Mouse (Mus musculus) heart, embryonic 14.5 days (tissue): Measurements from ENCODE around the gene Extl2. TPM values are rescaled to one million over a fixed set of nuclear protein-coding genes. Genes with fewer than 3 reads are reported as not detected.

ENCODE experiments used
- ATAC-seq: fragments of 200-750 bp; cut with Nextera tagmentation; 2 replicates; pipeline ENCODE4 v1.8.0; 2017; ENCODE audit warnings: low read depth, moderate TSS enrichment; ENCODE audit not compliant: insufficient number of reproducible peaks, insufficient read depth, low FRiP score
- H3K27ac ChIP-seq, 2 experiments: fragments of 200-500 bp in 1 of 2; fragments of 300-500 bp in 1 of 2; sonication (generic) in 1 of 2; replicated peaks in 1 of 2; 2 replicates each; pipeline ENCODE4 v1.5.1; 2012 to 2014; ENCODE audit warnings: low read depth in 2 of 2, low read length in 2 of 2, control low read depth in 1 of 2, mild to moderate bottlenecking in 1 of 2, mixed read lengths in 1 of 2; ENCODE audit not compliant: control insufficient read depth in 1 of 2, insufficient read depth in 1 of 2
- H3K27me3 ChIP-seq: fragments of 300-500 bp; sonication (generic); 2 replicates; pipeline ENCODE4 v1.6.1; 2014; ENCODE audit warnings: mild to moderate bottlenecking, low read length, control low read depth; ENCODE audit not compliant: control insufficient read depth, insufficient read depth
- H3K36me3 ChIP-seq: fragments of 300-500 bp; sonication (generic); 2 replicates; pipeline ENCODE4 v1.6.1; 2014; ENCODE audit warnings: mild to moderate bottlenecking, control low read depth, low read length, mixed read lengths; ENCODE audit not compliant: control insufficient read depth, insufficient read depth
- H3K4me1 ChIP-seq, 2 experiments: fragments of 200-500 bp in 1 of 2; fragments of 300-500 bp in 1 of 2; sonication (generic) in 1 of 2; 2 replicates each; pipeline ENCODE4 v1.6.1; 2012 to 2014; ENCODE audit warnings: low read length in 2 of 2, control low read depth in 1 of 2, mixed read lengths in 1 of 2; ENCODE audit not compliant: control insufficient read depth in 2 of 2, insufficient read depth in 2 of 2
- H3K4me2 ChIP-seq: fragments of 300-500 bp; sonication (generic); 2 replicates; pipeline ENCODE4 v1.6.1; 2014; ENCODE audit warnings: mild to moderate bottlenecking, low read length
- H3K4me3 ChIP-seq, 2 experiments: fragments of 200-500 bp in 1 of 2; fragments of 300-500 bp in 1 of 2; sonication (generic) in 1 of 2; 2 replicates each; pipeline ENCODE4 v1.5.1; 2012 to 2014; ENCODE audit warnings: low read length in 2 of 2, mild to moderate bottlenecking in 2 of 2, control low read depth in 1 of 2, low read depth in 1 of 2, moderate library complexity in 1 of 2; ENCODE audit not compliant: control insufficient read depth in 1 of 2, insufficient read depth in 1 of 2
- H3K9ac ChIP-seq: fragments of 300-500 bp; sonication (generic); 2 replicates; pipeline ENCODE4 v1.6.1; 2014; ENCODE audit warnings: mild to moderate bottlenecking, low read length
- H3K9me3 ChIP-seq: fragments of 300-500 bp; sonication (generic); 2 replicates; pipeline ENCODE4 v1.6.1; 2016; ENCODE audit warnings: low read length, control low read depth; ENCODE audit not compliant: control insufficient read depth
- WGBS: fragments of 180-500 bp; shearing (Covaris S2); extraction: QIAGEN DNeasy Blood & Tissue Kit; methylation state at CpG from one replicate; pipeline ENCODE4 v1.1.7; 2014; 5-methylcytosine and 5-hydroxymethylcytosine counted together
- polyA plus RNA-seq: library from polyadenylated mRNA; unstranded; fragments of >200 nt; fragmentation: Nextera tagmentation; extraction: Ambion mirVana; gene quantifications from 2 replicates; pipeline ENCODE4 v1.2.1, GENCODE M21; 2014

The Extl2 gene
- polyA plus RNA-seq, 1 experiment from 2014 or later, result 22.0 TPM

DNA sequence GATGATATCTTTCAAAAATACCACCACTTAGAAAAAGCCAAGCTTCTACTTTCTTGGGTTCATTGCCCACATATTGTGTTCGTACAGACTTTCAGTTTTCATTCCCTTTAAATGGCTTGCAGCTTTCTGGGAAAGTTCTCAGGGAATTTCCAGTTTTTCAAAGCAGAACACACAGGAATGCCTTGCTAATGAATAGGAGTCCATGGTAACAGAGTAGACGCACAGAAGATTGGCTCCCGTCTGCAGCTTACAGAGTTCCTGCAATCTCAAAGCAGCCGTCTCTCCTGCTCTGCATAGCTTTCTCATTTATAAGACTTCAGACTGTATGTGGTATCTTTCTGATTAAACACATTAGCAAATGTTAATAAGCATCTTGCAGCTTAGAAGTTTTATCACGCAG is 39.8 kb downstream of the Extl2 start:
- WGBS, result 55% methylated on average over 5 of the region's 5 CpGs
- Histone ChIP-seq H3K36me3 (no peaks in the 10 kb centered on the region), H3K27me3 (no peaks in the 10 kb centered on the region), H3K4me3 (no peak overlapping the region), H3K27ac (no peak overlapping the region), H3K4me1 (no peaks in the 10 kb centered on the region), H3K4me2 (no peak overlapping the region), H3K9ac (no peak overlapping the region), H3K9me3 (no peaks in the 10 kb centered on the region)
- ATAC-seq, result no peak

DNA sequence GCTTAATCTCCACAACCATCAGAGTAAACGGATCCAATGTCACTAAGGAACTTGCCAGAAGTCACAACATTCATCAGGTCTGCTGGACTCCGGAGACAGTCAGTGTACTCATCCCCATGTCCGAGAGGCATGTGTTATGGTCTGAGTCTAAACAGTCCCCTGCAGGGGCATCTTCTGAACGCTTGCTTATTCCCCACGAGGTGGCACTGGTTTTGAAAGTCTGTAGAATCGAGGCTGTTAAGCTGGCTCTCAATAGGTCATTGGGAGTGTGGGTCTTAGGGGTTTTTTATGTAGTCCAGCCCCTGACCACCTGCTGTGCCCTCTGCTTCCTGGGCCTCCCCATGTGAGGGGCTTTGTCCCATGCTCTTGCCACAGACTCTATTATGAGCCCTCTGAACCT is 49.8 kb downstream of the Extl2 start:
- no peak overlapping the region for H3K9ac ChIP-seq
- H3K36me3 ChIP-seq, result no peaks in the 10 kb centered on the region
- no peaks in the 10 kb centered on the region for H3K27me3 ChIP-seq
- no peaks in the 10 kb centered on the region for H3K4me1 ChIP-seq
- H3K4me2 ChIP-seq, result no peak overlapping the region
- no peaks in the 10 kb centered on the region for H3K9me3 ChIP-seq
- ATAC-seq, result no peak
- no peak overlapping the region for H3K4me3 ChIP-seq
- 63% methylated on average over 6 of the region's 6 CpGs for WGBS
- H3K27ac ChIP-seq, result no peak overlapping the region

DNA sequence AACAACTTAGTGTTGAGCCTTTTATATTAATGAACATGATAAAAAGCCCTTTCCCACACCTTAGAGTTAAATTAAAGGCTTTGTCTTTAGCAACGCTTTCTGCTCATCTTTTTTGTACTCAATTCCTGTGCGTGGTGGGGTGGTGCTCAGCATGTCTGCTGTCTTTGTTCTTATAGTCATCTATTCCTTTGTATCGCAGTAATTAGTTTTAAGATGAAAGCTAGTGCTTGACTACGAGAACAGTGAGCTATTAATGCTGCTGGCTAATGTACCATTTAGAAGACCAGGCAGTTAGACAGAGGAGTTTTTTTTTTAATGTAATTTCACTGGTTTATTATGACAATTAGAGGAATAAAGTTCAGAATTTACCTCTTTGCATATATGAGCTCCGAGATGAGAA is 53.1 kb downstream of the Extl2 start:
- Histone ChIP-seq H3K4me1 (no peaks in the 10 kb centered on the region), H3K4me3 (no peak overlapping the region), H3K27ac (no peak overlapping the region), H3K4me2 (no peak overlapping the region), H3K36me3 (no peaks in the 10 kb centered on the region), H3K9ac (no peak overlapping the region), H3K27me3 (no peaks in the 10 kb centered on the region), H3K9me3 (no peaks in the 10 kb centered on the region)
- 87% methylated on average over 5 of the region's 5 CpGs for WGBS
- no peak for ATAC-seq

DNA sequence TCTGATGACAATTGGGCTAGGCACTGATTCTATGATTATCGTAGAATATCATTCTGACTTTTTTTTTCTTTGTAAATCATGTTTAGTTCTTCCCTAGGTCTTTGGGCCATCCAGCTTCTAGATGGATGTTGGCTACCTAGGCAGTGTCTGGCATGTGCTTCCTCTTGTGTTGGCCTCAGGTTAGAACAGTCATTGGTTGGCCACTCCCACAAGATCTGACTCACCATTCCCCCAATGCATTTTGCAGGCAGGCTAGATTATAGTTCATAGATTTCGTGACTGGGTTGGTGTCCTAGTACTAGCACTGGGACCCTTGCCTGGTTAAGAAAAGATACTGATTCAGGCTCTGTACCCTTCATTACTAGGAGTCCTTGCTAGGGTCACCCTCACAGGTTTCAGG is 54.9 kb downstream of the Extl2 start:
- H3K27me3 ChIP-seq, result no peaks in the 10 kb centered on the region
- no peaks in the 10 kb centered on the region for H3K9me3 ChIP-seq
- H3K4me2 ChIP-seq, result no peak overlapping the region
- 85% methylated on average over 2 of the region's 2 CpGs for WGBS
- ATAC-seq, result no peak
- no peaks in the 10 kb centered on the region for H3K36me3 ChIP-seq
- H3K9ac ChIP-seq, result no peak overlapping the region
- H3K4me3 ChIP-seq, result no peak overlapping the region
- no peak overlapping the region for H3K27ac ChIP-seq
- H3K4me1 ChIP-seq, result no peaks in the 10 kb centered on the region

DNA sequence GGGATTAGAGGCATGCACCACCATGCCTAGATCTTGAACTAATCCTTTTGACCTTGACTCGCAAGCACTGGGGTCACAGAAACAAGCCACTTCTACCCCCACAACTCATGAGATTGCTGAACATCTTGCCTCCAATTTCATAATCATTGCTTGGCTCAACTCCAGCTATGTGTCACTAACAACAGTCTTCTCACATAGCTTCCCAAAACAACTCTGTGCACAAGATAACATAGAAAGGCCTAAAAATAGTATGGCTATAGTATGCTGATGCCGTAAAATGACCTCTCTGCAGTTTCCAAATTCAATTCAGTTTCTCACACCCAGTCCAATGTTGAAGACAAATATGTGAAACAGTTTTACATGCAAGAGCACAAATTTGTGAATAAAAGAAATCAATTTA is 65.3 kb downstream of the Extl2 start:
- WGBS, result 15% methylated on average over 2 of the region's 2 CpGs
- Histone ChIP-seq H3K4me1 (peaks cover 0 to 30% of the 10 kb centered on the region in 2 experiments; a peak in 2 of 4 replicates), H3K27ac (peak overlapping the region; percentile 65 to 81), H3K9ac (no peak overlapping the region), H3K4me2 (no peak overlapping the region), H3K4me3 (no peak overlapping the region), H3K27me3 (no peaks in the 10 kb centered on the region), H3K9me3 (no peaks in the 10 kb centered on the region), H3K36me3 (no peaks in the 10 kb centered on the region)
- peak; percentile 77; the same call in 1 of the 2 replicates for ATAC-seq

DNA sequence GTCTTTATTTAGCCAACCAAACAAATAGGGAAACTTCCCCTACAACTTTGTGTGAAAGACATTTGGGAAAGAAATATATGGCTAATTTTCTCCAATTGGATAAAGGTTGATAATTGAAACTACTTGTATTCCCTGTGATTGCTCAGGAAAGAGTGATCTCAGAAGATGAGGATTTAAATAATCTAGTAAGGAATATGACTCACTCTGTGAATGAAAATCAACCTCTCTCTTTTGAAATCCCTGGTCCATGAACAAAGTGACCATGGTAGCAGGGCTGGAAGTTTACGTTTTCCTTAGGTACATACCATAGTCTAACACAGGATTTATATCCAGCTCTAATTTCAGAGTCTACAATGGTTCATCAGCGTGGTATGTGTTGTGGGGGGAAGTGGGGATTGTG is 69.5 kb downstream of the Extl2 start:
- Histone ChIP-seq H3K4me3 (no peak overlapping the region), H3K36me3 (no peaks in the 10 kb centered on the region), H3K4me2 (no peak overlapping the region), H3K4me1 (peaks cover 10 to 45% of the 10 kb centered on the region in 2 experiments), H3K27me3 (no peaks in the 10 kb centered on the region), H3K9me3 (no peaks in the 10 kb centered on the region), H3K27ac (no peak overlapping the region), H3K9ac (no peak overlapping the region)
- WGBS, result 81% methylated on average over 2 of the region's 2 CpGs
- ATAC-seq, result no peak

DNA sequence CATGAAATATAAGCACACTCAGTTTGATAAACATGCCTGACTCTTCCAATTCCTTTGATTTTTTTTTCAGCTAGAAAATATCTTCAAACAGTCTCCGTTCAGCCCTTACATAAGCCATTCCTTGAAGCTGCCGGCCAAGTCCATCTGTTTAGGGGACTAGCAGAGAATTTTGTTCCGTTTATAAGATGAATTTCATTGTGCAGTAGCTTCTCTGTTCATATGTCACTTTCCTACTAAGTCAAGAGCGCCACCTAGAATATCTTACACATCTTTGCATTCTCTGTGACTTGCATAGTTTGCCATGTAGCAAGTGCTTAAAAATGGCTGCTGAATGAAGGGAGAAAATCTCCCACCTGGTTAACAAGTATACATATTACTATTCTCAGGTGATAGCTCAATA is 71.2 kb downstream of the Extl2 start:
- Histone ChIP-seq H3K9me3 (no peaks in the 10 kb centered on the region), H3K27me3 (no peaks in the 10 kb centered on the region), H3K9ac (no peak overlapping the region), H3K4me3 (no peak overlapping the region), H3K4me2 (no peak overlapping the region), H3K36me3 (no peaks in the 10 kb centered on the region), H3K4me1 (peaks cover 10 to 33% of the 10 kb centered on the region in 2 experiments), H3K27ac (no peak overlapping the region)
- 61% methylated on average over 4 of the region's 4 CpGs for WGBS
- no peak for ATAC-seq
